Mouse (Mus musculus) lung, postnatal 25 days (tissue): ENCODE data around the gene Prdm9.
A peak's percentile ranks its signal among the peaks of the same experiment; 100 is the strongest.
"Not testable (repeated sequence)": the region's sequence is repeated elsewhere in the genome, so short reads cannot be mapped to it uniquely, and the experiment has no call there.

Experiments used
- DNase-seq: peaks from one replicate; pipeline ENCODE4 v3.0.0; 2022; ENCODE audit warnings: low spot score

Gene Prdm9

GRCm38 (mm10) chr17:15564014-15564927 is at the start of gene Prdm9:
Prdm9 (minus strand) TSS chr17:15564354.
- peak; percentile 100 for DNase-seq

- no peak for DNase-seq
Measured at GRCm38 (mm10) chr17:15599496-15599895, 35.3 kb upstream of the Prdm9 start.

GRCm38 (mm10) chr17:15591216-15591881 is 27.2 kb upstream of the Prdm9 start:
- DNase-seq, result no peak

DNA sequence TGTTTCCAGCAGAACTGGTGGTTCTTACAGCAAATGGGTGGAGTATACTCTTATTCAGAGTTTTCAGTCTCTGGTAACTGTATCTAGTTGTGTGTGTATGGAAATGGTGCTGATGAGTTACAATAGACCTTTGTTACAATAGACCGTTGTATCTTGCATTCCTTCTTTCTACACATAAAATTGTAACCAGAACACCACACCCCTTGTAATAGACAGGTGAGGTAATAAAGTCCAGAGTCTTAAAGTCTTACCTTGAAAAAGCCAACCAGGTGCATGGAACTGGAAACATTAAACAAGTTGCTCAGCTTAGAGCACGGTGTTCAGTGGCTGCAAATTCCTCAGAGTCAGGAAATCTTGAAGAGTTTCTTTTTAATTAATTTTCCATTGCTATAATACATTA is 24.0 kb upstream of the Prdm9 start:
- no peak for DNase-seq

DNA sequence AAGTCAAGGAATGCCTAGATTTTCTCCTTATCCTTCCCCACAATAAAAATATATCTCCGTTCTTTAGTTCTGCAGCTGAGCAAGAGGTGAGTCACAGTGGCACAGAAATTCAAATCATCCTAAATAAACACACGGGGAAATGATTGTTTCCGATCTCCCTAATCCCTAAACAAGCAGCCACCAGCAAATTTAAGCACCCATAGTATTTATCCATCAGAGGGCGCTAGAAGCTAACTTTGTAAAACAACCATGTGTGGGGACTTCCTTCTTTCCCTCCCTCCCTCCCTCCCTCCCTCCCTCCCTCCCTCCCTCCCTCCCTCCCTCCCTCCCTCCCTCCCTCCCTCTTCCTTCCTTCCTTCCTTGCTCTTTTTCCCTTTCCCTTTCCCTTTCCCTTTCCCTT is 21.5 kb upstream of the Prdm9 start:
- DNase-seq, result no peak

- DNase-seq, result no peak
Measured at GRCm38 (mm10) chr17:15583071-15583470, 18.9 kb upstream of the Prdm9 start.

- no peak for DNase-seq
Measured at GRCm38 (mm10) chr17:15580072-15580447, 15.9 kb upstream of the Prdm9 start.

DNA sequence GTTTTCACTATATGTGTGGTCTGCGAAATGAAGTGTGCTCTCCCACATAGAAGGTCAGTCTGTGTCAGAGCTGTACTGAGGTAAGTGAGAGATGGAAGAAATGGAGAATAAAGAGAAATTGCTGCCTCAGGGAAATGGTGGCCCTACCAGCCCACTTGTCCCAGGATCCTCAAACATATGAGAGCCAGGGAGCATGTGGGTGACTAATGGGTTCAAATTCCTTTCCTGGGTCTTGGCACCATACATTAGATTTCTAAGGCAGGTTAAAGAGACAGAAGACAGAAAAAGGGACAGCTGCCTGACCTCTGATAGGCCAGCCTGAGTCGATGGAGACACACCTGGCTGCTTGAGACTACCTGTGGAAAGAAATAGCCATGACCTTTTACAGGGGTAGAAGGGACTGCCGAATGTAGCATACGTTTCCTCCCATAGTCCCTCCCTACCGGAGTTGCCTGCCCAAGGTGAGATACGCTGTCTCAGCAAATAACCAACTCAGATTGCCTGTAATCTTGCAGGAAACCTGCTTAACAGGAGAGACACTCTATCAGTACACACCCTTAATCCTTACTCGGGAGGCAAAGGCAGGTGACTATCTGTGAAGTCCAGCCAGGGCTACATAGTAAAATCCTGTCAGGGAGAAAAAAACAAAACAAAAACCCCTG is 15.4 kb upstream of the Prdm9 start:
- DNase-seq, result no peak

GRCm38 (mm10) chr17:15577291-15577694 is 13.1 kb upstream of the Prdm9 start:
- peak; percentile 51 for DNase-seq

DNA sequence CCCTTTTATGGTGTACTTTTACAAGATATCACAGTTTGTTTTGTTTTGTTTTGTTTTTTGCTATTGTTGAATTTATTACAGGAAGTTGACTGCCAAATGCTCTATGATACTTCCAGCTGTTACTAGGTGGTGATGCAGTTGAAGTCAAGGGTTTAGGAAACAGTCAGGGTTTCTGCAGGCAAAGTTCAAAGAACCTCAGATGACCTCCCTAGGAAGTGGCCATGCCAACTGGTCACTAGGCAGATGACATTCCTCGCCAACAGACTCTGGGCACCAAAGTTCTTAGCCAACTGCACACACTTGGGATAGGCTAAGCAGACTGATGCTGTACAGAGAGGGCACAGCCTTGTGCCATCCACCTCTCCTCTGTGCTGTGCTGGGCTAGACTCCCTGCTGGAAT is 10.9 kb upstream of the Prdm9 start:
- DNase-seq, result no peak

DNA sequence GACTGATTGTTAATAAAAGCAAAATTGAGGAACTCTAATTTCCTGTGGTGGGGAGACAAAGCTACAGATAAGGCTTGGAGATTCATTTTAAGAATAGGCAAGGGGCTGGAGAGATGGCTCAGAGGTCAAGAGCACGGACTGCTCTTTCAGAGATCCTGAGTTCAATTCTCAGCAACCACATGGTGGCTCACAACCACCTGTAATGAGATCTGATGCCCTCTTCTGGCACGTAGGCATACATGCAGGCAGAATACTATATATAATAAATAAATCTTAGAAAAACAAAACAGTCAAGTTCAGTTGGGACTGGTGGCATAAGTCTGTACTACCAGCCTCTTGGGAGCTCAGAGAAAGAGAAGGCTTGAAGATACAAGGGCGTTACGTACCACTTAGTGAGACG is 2.8 kb upstream of the Prdm9 start:
- DNase-seq, result no peak

GRCm38 (mm10) chr17:15564928-15565300 is 760 bp upstream of the Prdm9 start:
- DNase-seq, result no peak

- DNase-seq, result no peak
Measured at GRCm38 (mm10) chr17:15559946-15560345, 4.2 kb downstream of the Prdm9 start.

DNA sequence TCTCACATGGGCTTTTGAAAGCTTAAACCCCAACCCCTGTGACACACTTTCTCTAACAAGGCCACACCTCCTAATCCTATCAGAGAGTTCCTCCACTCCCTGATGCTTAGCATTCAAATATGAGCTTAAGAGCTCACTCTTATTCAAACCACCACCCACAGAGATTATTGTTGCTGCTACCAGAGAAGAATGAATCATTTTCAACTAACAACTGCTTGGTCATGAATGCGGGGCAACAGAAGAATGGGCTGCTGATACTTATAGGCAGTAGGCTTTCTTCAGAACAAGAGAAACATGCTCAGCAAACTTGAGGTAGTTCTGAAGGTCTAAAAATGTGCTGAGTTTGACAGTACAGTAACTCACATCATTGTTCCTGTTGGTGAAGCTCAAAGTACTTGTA is 14.4 kb downstream of the Prdm9 start:
- DNase-seq, result no peak

DNA sequence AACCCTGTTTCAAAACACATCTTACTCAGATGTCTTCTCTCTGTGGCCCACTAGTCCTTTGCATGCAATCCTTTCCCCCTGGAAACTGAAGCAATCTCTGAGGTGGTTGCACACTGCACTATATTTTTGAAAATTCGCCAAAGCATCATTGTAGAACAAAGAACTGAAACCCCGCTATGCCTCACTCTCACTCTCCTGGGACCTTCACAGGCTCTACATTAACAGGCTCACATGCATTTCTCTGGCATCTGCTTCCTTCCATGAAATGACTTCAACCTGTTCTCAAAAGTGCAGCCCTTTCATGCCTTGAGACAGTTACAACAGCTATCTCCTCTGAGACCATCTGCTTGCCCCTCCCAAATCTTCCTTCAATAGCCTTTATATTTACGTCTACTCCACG is 17.7 kb downstream of the Prdm9 start:
- DNase-seq, result no peak

DNA sequence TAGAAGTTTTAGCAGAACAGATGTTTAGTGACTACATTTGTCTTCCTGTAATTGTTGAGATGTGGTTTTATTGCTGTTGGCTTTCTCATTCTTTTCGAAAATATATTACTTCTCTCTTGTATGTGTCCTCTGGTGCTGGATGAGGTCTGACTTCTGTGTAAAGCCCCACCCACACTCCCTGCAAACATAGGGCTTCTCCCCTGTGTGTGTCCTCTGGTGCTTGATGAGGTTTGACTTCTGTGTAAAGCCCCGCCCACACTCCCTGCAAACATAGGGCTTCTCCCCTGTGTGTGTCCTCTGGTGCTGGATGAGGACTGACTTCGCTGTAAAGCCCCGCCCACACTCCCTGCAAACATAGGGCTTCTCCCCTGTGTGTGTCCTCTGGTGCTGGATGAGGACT is 20.3 kb downstream of the Prdm9 start:
- not testable (repeated sequence) for DNase-seq

DNA sequence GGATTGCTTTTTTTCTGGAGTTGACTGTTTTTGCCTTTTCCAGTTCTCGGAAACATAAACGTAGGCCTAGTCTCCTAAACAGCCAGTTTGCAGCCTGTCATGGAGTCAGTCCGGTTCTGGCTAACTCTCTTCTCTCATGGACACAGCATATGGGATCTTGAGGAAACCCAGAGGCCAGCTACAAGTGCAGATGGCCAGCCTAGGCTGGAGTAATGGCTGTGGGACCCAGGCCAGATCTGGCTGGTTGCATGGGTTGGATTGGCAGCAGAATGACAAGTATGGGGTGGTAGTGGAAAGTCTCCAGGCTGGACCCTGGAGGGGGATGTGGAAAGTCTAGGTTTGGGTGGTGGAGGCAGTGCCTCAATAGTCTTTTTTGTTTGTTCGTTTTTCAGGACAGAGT is 23.8 kb downstream of the Prdm9 start:
- no peak for DNase-seq

- DNase-seq, result no peak
Measured at GRCm38 (mm10) chr17:15536457-15536904, 27.7 kb downstream of the Prdm9 start.

GRCm38 (mm10) chr17:15535943-15536342 is 28.2 kb downstream of the Prdm9 start:
- DNase-seq, result no peak

DNA sequence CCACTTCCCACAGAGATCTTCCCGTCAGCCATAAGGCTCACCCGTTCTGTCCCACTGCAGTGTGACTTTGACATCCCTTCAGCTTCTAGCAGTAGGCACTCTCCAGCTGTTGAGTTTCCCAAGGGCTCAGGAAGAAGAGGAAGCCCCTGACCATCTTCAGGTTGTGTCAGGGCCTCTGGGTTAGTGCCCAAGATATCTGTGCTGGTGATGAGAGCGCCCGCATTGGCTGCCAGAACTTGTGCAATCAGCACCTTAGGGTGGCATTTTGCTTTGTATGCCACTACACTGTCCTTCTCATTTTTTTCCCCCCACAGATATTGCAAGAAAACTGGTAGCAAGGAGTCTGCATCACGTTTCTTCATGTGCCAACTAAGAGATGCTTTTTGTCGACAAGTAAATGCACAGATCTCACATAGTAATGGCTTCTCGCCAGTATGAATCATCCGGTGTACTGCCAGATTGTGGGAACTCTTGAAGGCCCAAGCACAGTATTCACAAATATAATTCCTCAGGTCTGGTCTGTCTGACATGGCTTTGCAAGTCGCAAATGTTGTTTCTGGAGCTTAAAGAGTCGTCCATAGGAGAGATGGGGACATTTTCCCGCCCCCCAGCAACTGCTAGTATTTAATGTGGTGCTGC is 28.9 kb downstream of the Prdm9 start:
- no peak for DNase-seq

- peak; percentile 18 for DNase-seq
Measured at GRCm38 (mm10) chr17:15530141-15530540, 34.0 kb downstream of the Prdm9 start.

GRCm38 (mm10) chr17:15528887-15529286 is 35.3 kb downstream of the Prdm9 start:
- DNase-seq, result no peak

- no peak for DNase-seq
Measured at GRCm38 (mm10) chr17:15527811-15528136, 36.4 kb downstream of the Prdm9 start.
